Mouse (Mus musculus): ENCODE results near the gene Abhd5. TPM values are rescaled to one million over a fixed set of nuclear protein-coding genes. Genes with fewer than 3 reads are reported as not detected.
A peak's percentile ranks its signal among the peaks of the same experiment; 100 is the strongest.

Abhd5 gene
- polyA plus RNA-seq, 1 experiment from 2014 or later: 20.0 TPM

DNA sequence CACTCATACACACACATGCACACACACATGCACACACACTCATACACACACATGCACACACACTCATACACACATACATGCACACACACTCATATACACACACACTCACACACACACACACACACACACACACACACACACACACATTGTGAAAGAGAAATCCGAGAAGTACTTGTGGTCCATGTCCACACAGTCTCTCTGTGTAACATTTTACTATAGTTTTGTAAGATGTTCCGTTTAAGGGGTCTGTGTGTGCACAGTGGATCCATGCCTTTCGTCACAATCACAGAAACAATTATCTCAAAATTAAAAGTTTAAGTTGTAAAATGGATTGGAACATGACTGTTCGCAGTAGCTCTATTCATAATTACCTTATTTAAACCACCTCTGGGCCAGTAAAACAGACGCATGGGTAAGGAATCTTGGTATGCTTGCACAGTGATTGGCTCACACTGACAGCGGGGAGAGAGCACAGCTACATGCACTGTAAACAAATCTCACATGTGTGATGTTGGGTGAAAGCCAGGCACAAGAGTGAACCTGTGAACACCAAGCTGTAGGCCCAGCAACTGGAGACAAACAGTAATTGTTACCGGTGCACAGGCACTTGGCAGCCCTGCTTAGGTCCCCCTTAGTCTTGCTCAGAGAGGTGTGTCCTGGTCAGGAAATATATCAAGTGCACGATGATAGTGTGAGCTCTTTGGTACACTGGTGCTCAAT, 63.8 kb downstream of the Abhd5 start:
- H3K27ac ChIP-seq (ENCODE audit: low read depth, low read length): no peak overlapping the region
- ATAC-seq (ENCODE audit: low FRiP score): no peak
- no peak overlapping the region for H3K9ac ChIP-seq (ENCODE audit: low read length)
- H3K36me3 ChIP-seq (ENCODE audit: control insufficient read depth, insufficient read depth, low read length): no peaks in the 10 kb centered on the region
- DNase-seq (ENCODE audit: low spot score, missing footprints): no peak
- H3K9me3 ChIP-seq (ENCODE audit: control insufficient read depth, low read length): no peaks in the 10 kb centered on the region
- H3K4me3 ChIP-seq (ENCODE audit: low read depth, low read length): no peak overlapping the region
- no peaks in the 10 kb centered on the region for H3K27me3 ChIP-seq (ENCODE audit: control insufficient read depth, insufficient read depth, low read length)
- WGBS: 89% methylated on average over 8 of the region's 8 CpGs
- H3K4me2 ChIP-seq: no peak overlapping the region
- H3K4me1 ChIP-seq (ENCODE audit: control insufficient read depth, insufficient read depth, low read length): no peaks in the 10 kb centered on the region

DNA sequence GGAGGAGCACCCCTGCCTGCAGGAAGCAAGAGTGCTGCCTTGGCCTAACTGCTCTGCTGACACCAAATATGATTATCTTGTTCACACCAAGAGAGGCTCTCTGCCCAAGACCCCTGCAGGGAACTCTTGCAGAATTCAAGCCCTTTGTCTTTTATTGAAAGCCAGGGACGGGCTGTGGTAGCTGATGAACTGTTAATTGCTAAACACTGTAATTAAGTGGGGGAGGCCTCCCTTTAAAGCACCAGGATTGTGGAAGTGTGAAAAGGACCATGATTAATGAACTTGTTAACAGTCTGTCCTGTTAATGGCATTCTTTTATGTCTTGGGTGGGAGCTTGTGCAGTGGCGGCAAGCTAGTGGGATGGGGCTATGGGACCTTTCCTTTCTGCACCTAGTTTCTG, 65.2 kb downstream of the Abhd5 start:
- 43% methylated on average over 2 of the region's 2 CpGs for WGBS
- no peak overlapping the region for H3K27ac ChIP-seq (ENCODE audit: low read depth, low read length)
- no peaks in the 10 kb centered on the region for H3K36me3 ChIP-seq (ENCODE audit: control insufficient read depth, insufficient read depth, low read length)
- H3K4me3 ChIP-seq (ENCODE audit: low read depth, low read length): no peak overlapping the region
- no peaks in the 10 kb centered on the region for H3K27me3 ChIP-seq (ENCODE audit: control insufficient read depth, insufficient read depth, low read length)
- DNase-seq (ENCODE audit: low spot score, missing footprints) (no peak), ATAC-seq (ENCODE audit: low FRiP score) (no peak)
- no peaks in the 10 kb centered on the region for H3K9me3 ChIP-seq (ENCODE audit: control insufficient read depth, low read length)
- H3K4me1 ChIP-seq (ENCODE audit: control insufficient read depth, insufficient read depth, low read length): no peaks in the 10 kb centered on the region
- no peak overlapping the region for H3K9ac ChIP-seq (ENCODE audit: low read length)
- no peak overlapping the region for H3K4me2 ChIP-seq

DNA sequence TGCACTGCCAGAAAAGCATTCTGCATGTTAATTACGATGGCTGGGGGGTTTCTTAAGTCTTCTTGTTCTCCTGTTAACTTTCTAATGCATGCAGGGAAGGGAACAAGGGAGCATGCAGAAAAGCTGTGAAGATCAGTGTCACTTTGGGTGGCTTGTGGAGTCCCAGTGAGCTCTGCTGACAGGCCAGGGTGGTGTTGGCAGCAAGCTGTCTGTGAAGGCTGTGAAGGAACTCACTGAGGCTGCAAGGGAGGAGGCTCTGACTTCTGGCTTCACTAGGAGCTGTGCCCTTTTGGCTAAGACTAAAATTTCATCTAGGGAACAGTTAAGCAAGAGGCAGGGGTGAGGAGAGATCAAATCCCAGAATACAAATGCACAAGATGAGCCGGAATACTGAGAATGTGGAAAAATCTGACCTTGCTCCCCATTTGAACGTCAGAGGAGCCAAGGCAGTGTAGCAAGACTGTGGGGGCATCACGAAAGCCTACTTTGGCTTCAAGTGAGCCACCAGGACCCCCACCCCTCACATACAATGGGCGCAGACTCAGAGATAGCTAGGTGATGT, 68.9 kb downstream of the Abhd5 start:
- WGBS: 76% methylated on average over 5 of the region's 5 CpGs
- no peak overlapping the region for H3K4me3 ChIP-seq (ENCODE audit: low read depth, low read length)
- ATAC-seq (ENCODE audit: low FRiP score): no peak

DNA sequence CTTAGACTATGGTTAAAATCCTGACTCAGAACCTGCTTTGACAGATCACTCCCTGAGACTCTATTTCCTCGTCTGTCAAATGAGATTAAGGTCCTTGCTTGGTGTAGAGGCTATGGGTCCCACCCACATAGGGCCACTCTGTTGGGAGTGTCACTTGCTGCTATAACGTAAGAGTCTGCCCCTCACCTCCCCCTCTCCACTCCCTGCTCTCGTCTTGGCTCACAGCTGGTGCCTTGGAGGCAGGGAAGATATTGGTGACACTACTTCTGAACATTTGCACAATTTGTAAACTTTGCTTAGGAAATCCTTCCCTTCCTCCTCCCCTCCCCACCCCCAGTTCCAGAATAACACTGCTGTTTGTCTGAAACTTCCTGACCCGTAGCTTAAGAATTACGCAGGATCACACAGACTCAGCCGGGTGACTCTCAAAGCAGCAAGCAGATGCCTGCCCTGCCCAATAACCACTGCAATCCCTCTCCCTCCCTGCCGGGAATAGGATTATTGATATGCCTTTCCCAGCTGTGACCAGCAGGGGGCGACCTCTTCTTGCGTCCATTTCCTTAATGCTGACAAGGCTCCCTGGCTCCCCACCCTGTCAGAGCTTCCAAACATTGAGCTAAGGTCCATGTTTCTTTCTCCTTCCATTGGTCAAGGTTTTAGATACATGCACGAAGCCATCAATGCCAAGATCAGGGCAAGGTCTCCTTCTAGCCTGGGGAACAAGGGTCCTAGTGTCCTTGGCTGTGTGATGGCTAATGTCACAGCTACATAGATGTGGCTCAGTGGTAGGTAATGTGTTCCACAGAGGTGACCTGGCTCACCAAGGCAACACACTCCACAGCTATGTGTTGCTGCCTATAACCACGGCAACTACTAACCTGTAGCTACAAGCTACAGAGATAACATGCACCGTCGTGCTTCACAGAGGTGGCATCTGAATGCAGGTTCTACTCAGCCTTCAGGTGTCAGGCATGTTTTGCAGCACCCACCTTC, 69.7 kb downstream of the Abhd5 start:
- Histone ChIP-seq H3K9me3 (ENCODE audit: control insufficient read depth, low read length) (no peaks in the 10 kb centered on the region), H3K9ac (ENCODE audit: low read length) (no peak overlapping the region), H3K4me1 (ENCODE audit: control insufficient read depth, insufficient read depth, low read length) (no peaks in the 10 kb centered on the region), H3K4me2 (no peak overlapping the region), H3K36me3 (ENCODE audit: control insufficient read depth, insufficient read depth, low read length) (no peaks in the 10 kb centered on the region), H3K27me3 (ENCODE audit: control insufficient read depth, insufficient read depth, low read length) (no peaks in the 10 kb centered on the region), H3K27ac (ENCODE audit: low read depth, low read length) (no peak overlapping the region), H3K4me3 (ENCODE audit: low read depth, low read length) (no peak overlapping the region)
- ATAC-seq (ENCODE audit: low FRiP score) (peak; percentile 63), DNase-seq (ENCODE audit: low spot score, missing footprints) (peak; percentile 96)
- WGBS: 22% methylated on average over 13 of the region's 13 CpGs

More for the DNA sequence above, 68.9 kb downstream of the Abhd5 start:
- Histone ChIP-seq H3K4me2 (no peak overlapping the region), H3K36me3 (ENCODE audit: control insufficient read depth, insufficient read depth, low read length) (no peaks in the 10 kb centered on the region), H3K4me1 (ENCODE audit: control insufficient read depth, insufficient read depth, low read length) (no peaks in the 10 kb centered on the region), H3K27ac (ENCODE audit: low read depth, low read length) (no peak overlapping the region), H3K9me3 (ENCODE audit: control insufficient read depth, low read length) (no peaks in the 10 kb centered on the region), H3K9ac (ENCODE audit: low read length) (no peak overlapping the region), H3K27me3 (ENCODE audit: control insufficient read depth, insufficient read depth, low read length) (no peaks in the 10 kb centered on the region)
- DNase-seq (ENCODE audit: low spot score, missing footprints): no peak

DNA sequence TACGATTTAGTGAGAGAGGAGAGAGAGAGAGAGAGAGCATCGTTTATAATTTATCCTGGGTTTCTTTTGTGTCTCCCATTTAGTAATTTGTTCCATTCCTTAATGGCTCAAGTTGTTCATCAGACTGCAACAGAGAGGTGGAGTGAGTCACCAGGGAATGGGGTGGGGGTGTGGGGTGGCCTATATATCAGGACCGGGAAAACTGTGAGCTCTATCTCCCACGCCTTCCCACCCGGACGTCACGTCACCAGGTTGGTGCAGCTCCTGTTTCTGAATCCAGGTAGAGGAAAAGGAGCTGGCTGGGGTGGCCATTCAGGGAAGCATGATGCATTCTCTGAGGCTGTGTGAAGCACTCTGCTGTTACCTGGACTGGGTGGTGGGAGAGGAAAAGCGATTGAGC, 70.5 kb downstream of the Abhd5 start:
- Histone ChIP-seq H3K4me3 (ENCODE audit: low read depth, low read length) (no peak overlapping the region), H3K36me3 (ENCODE audit: control insufficient read depth, insufficient read depth, low read length) (no peaks in the 10 kb centered on the region), H3K9me3 (ENCODE audit: control insufficient read depth, low read length) (no peaks in the 10 kb centered on the region), H3K9ac (ENCODE audit: low read length) (no peak overlapping the region), H3K4me2 (no peak overlapping the region), H3K27ac (ENCODE audit: low read depth, low read length) (no peak overlapping the region), H3K4me1 (ENCODE audit: control insufficient read depth, insufficient read depth, low read length) (no peaks in the 10 kb centered on the region), H3K27me3 (ENCODE audit: control insufficient read depth, insufficient read depth, low read length) (no peaks in the 10 kb centered on the region)
- no peak for DNase-seq (ENCODE audit: low spot score, missing footprints)
- WGBS: 89% methylated on average over 8 of the region's 8 CpGs
- ATAC-seq (ENCODE audit: low FRiP score): no peak

DNA sequence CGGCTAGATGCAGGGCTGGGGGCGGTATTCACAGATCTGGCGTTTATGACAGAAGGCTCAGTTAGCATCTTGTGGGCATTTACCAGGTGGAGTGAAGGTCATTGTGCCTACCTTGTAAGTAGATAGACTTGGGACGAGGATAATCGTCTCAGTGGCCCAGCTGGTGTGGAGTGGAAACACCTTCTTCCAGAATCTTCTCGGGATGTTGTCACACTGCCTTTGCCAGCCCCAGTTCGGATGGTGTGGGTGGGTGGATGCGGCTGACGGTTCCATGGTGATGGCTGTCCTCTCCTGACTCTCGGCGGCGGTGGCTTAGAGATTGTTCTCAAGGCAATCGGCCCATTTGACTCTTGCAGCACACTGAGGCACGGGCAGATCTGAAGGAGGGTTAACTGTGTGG, 71.3 kb downstream of the Abhd5 start:
- ATAC-seq (ENCODE audit: low FRiP score) (no peak), DNase-seq (ENCODE audit: low spot score, missing footprints) (no peak)
- 90% methylated on average over 14 of the region's 14 CpGs for WGBS
- no peak overlapping the region for H3K4me2 ChIP-seq
- no peaks in the 10 kb centered on the region for H3K9me3 ChIP-seq (ENCODE audit: control insufficient read depth, low read length)
- H3K9ac ChIP-seq (ENCODE audit: low read length): no peak overlapping the region
- no peaks in the 10 kb centered on the region for H3K4me1 ChIP-seq (ENCODE audit: control insufficient read depth, insufficient read depth, low read length)
- no peak overlapping the region for H3K4me3 ChIP-seq (ENCODE audit: low read depth, low read length)
- no peak overlapping the region for H3K27ac ChIP-seq (ENCODE audit: low read depth, low read length)
- no peaks in the 10 kb centered on the region for H3K36me3 ChIP-seq (ENCODE audit: control insufficient read depth, insufficient read depth, low read length)
- no peaks in the 10 kb centered on the region for H3K27me3 ChIP-seq (ENCODE audit: control insufficient read depth, insufficient read depth, low read length)

DNA sequence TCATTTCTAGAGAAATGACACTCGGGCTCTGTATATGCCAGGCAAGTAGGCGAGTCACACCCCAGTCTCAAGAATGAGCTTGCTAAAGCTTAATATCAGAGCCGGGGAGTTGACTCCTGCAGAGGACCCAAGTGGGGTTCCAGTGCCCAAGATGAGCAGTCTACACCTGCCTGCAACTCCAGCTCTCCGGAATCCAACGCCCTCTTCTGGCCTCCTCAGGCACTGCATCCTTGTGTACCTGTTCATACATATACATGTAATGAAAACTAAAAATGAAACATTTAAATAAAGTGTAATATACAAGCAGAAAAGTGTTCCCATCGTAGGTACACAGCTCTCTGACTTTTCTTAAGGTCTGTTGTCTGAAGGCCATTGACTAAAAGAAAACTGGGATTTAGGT, 71.7 kb downstream of the Abhd5 start:
- ATAC-seq (ENCODE audit: low FRiP score): no peak
- no peaks in the 10 kb centered on the region for H3K9me3 ChIP-seq (ENCODE audit: control insufficient read depth, low read length)
- no peak overlapping the region for H3K27ac ChIP-seq (ENCODE audit: low read depth, low read length)
- no peak overlapping the region for H3K9ac ChIP-seq (ENCODE audit: low read length)
- no peaks in the 10 kb centered on the region for H3K27me3 ChIP-seq (ENCODE audit: control insufficient read depth, insufficient read depth, low read length)
- no peaks in the 10 kb centered on the region for H3K36me3 ChIP-seq (ENCODE audit: control insufficient read depth, insufficient read depth, low read length)
- WGBS: 59% methylated on average over 6 of the region's 6 CpGs
- H3K4me2 ChIP-seq: no peak overlapping the region
- no peaks in the 10 kb centered on the region for H3K4me1 ChIP-seq (ENCODE audit: control insufficient read depth, insufficient read depth, low read length)
- no peak for DNase-seq (ENCODE audit: low spot score, missing footprints)
- H3K4me3 ChIP-seq (ENCODE audit: low read depth, low read length): no peak overlapping the region

DNA sequence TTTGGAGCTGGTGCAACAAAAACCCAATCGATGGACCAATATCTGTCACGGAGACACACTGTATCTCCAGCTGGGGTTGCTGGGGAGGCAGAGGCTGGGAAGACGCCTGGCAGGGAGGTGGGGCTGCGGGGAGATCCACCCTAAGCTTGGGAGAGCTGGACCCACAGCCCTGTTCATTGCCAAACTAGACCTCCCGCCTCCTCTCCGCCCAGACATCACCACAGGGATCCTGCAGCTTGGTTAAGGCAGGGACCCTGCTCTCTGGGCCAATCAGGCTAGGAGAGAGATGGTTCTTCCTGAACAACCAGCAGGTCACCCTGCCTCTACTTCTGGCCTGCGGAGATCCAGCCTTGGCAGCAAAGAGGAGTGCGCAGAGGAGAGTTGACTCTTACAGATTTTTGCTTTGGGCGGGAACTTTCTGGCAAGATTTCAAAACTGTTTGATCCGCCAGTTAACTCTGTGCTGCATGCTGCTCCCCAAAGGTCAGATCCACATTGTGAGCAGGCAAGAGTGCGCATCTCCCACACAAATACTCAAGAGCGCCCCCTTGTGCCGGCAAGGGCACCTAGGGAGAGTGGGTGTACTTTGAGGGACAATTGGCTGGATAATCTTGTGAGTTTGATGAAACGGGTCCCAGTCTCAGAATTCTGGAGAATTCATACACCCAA, 73.7 kb downstream of the Abhd5 start:
- Histone ChIP-seq H3K9me3 (ENCODE audit: control insufficient read depth, low read length) (no peaks in the 10 kb centered on the region), H3K9ac (ENCODE audit: low read length) (no peak overlapping the region), H3K4me3 (ENCODE audit: low read depth, low read length) (no peak overlapping the region), H3K27me3 (ENCODE audit: control insufficient read depth, insufficient read depth, low read length) (no peaks in the 10 kb centered on the region), H3K27ac (ENCODE audit: low read depth, low read length) (no peak overlapping the region), H3K4me2 (no peak overlapping the region), H3K36me3 (ENCODE audit: control insufficient read depth, insufficient read depth, low read length) (no peaks in the 10 kb centered on the region), H3K4me1 (ENCODE audit: control insufficient read depth, insufficient read depth, low read length) (no peaks in the 10 kb centered on the region)
- WGBS: 41% methylated on average over 14 of the region's 14 CpGs
- no peak for DNase-seq (ENCODE audit: low spot score, missing footprints)
- ATAC-seq (ENCODE audit: low FRiP score): no peak
